Mouse (Mus musculus) liver, embryonic 14.5 days (tissue): ENCODE measurements at regions not wholly inside any gene's neighbourhood (a gene's known extent, or its start where the extent isn't known, plus 50 kb on each side); places are given as distances from the start of the nearest gene placed in this dataset.

ENCODE experiments used
- CTCF ChIP-seq: IDR thresholded peaks from 2 replicates; pipeline ENCODE4 v1.5.1; 2016; ENCODE audit warnings: antibody characterized with exemption, low read depth, control low read depth
- EP300 ChIP-seq: IDR thresholded peaks from 2 replicates; pipeline ENCODE4 v1.6.1; 2016; ENCODE audit warnings: antibody characterized with exemption, low read depth

- TF ChIP-seq CTCF (no peak), EP300 (no peak)
These were observed 1729.8 kb downstream of the AI429214 start for GRCm38 (mm10) chr8:38723254-38723653.
